Mouse (Mus musculus): ENCODE results near the gene Dock2.

Gene Dock2

DNA sequence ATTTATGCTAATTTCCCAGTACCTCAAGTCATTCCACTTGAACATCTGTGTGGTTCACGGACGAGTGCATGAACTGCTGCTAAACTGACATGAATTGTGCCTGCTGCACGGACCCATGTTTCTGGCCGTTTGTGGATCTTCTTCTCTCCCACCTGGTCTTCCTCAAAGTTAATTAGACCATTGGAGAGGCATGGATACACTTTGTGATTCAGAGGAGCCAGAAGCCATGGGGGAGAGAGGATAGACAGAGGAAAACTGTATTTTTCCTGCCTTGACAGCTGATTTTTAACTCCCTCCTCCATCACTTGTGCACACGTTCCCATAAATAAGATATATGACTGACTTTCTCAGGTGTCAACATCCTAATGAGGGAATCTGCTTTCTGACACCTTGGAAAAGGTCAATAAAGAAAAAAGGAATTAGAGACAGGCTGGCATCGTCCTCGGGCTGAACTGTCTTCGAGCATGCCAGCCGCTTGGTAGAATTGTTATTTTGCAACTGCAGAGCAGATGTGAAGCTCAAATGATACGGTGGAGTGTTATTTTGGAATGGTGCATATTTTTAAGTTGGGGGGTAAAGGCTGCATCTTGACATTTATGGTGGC lies 434.1 kb downstream of the Dock2 start:
- no peak for DNase-seq (ENCODE audit: low spot score in 2 of 2)

GRCm38 (mm10) chr11:34348287-34348918 lies 435.3 kb downstream of the Dock2 start:
- DNase-seq (ENCODE audit: low spot score in 2 of 2), result peak in 1 of 2 experiments; percentile 2

GRCm38 (mm10) chr11:34344310-34344709 lies 439.4 kb downstream of the Dock2 start:
- no peak for DNase-seq (ENCODE audit: low spot score in 2 of 2)

GRCm38 (mm10) chr11:34343742-34344307 lies 439.9 kb downstream of the Dock2 start:
- no peak for DNase-seq (ENCODE audit: low spot score in 2 of 2)

- no peak for DNase-seq (ENCODE audit: low spot score in 2 of 2)
Measured at GRCm38 (mm10) chr11:34339693-34340092, 444.0 kb downstream of the Dock2 start.

DNA sequence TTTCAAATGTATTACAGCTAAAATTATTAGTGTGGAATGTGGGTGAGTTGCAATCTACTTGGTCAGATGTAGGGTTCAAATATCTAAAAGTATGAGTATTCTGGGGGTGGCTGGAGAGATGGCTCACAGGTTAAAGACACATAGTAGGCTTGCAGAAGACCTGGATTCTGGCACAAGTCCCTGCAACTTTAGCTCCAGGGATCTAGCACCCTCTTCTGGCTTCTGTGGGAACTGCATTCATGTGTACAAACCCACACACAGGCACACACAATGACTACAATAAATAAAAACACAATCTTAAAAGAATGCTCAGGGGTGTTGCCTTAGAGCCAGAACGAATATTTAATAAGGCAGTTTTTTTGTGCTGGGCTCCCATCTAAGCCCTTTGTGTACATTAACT lies 445.8 kb downstream of the Dock2 start:
- no peak for DNase-seq (ENCODE audit: low spot score in 2 of 2)

GRCm38 (mm10) chr11:34332344-34333031 lies 451.2 kb downstream of the Dock2 start:
- DNase-seq (ENCODE audit: low spot score in 2 of 2), result no peak

GRCm38 (mm10) chr11:34323664-34324063 lies 460.0 kb downstream of the Dock2 start:
- no peak for DNase-seq (ENCODE audit: low spot score in 2 of 2)

- no peak for DNase-seq (ENCODE audit: low spot score in 2 of 2)
Measured at GRCm38 (mm10) chr11:34319282-34319681, 464.4 kb downstream of the Dock2 start.

GRCm38 (mm10) chr11:34317001-34317400 lies 466.7 kb downstream of the Dock2 start:
- no peak for DNase-seq (ENCODE audit: low spot score in 2 of 2)

- DNase-seq (ENCODE audit: low spot score in 2 of 2), result no peak
Measured at GRCm38 (mm10) chr11:34316176-34316575, 467.5 kb downstream of the Dock2 start.

- no peak for DNase-seq (ENCODE audit: low spot score in 2 of 2)
Measured at GRCm38 (mm10) chr11:34315383-34315782, 468.3 kb downstream of the Dock2 start.

GRCm38 (mm10) chr11:34314534-34315379 lies 468.9 kb downstream of the Dock2 start, which contains the start of gene Fam196b:
TSS of gene Fam196b (plus strand) at chr11:34314822.
- DNase-seq (ENCODE audit: low spot score in 2 of 2), result no peak

- DNase-seq (ENCODE audit: low spot score in 2 of 2), result no peak
Measured at GRCm38 (mm10) chr11:34312208-34312607, 471.5 kb downstream of the Dock2 start.

GRCm38 (mm10) chr11:34311717-34312116 lies 472.0 kb downstream of the Dock2 start:
- DNase-seq (ENCODE audit: low spot score in 2 of 2), result no peak

DNA sequence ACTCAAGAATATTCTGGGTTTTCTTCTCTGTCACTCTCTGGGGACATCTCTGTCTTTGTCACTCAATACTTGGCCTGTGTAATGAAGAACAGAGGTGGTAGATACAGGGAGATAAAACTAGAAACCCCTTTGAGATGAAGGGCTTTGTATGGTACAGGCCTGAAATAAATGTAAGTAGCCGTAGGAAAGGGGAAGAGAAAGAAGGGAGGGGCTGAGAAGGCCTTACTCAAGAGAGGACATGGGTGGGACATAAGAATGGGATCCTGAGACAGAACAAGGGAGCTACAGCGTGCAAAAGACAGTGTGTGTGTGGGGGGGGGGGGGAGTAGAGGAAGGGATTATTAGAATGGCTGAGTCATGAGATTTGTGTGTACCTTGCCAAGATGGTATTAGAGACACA lies 474.3 kb downstream of the Dock2 start:
- no peak for DNase-seq (ENCODE audit: low spot score in 2 of 2)

DNA sequence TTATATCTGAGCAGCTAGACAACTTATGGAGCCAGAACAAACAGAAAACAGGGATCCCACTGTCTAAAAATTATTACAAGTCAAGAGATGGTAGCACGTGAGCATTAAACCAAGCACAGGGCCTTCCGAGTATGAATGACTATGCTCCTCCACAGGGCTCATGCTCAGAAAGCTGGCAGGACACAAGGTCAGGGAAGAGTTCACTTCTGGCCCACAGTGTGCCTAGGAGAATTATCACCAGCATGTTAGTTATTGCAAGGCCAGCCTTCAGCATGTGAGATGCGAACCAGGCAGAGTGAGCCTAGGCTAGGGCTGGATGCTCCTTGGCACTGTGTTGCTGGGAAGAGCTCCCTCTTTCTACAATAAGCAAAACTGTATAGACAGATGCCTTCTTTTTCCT lies 475.0 kb downstream of the Dock2 start:
- no peak for DNase-seq (ENCODE audit: low spot score in 2 of 2)

DNA sequence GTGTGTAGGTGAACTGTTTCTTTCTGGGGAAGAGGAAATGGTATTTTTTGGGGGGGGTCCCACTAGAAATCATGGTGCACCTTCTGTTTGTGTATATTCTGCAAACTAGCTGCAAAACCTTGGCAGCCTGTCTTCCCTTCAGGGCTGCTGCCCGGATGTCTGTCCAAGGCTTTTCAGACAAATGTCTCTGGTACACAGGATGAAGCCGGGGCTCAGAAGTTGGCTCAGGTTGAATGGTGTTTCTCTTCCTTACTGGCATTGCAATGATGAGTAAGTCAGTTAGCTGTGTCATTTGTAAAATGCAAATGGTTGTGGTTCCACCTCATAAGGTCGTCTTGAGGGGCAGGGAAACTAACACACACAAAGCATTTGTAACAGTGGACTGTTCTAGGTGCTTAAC lies 477.5 kb downstream of the Dock2 start:
- no peak for DNase-seq (ENCODE audit: low spot score in 2 of 2)

GRCm38 (mm10) chr11:34300064-34300463 lies 483.6 kb downstream of the Dock2 start:
- no peak for DNase-seq (ENCODE audit: low spot score in 2 of 2)

DNA sequence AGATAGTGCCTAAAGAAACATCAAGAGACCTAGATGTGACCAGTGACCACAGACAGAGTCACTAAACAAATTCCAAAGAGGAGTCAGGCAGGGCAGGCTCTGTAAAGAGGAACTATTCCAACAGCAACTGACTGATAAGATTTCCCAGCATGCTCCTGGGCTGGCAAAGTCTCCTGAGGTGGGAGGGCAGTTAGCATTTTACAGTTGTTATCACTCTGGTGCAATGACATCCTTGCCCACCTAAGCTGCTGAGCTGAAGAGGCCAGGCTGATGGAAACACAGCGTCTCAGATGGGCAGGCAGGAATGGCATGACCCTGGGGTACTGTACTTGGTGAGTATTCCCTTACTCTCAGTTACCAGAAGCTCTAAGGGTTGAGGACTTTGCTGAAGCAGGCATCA lies 484.1 kb downstream of the Dock2 start:
- no peak for DNase-seq (ENCODE audit: low spot score in 2 of 2)

DNA sequence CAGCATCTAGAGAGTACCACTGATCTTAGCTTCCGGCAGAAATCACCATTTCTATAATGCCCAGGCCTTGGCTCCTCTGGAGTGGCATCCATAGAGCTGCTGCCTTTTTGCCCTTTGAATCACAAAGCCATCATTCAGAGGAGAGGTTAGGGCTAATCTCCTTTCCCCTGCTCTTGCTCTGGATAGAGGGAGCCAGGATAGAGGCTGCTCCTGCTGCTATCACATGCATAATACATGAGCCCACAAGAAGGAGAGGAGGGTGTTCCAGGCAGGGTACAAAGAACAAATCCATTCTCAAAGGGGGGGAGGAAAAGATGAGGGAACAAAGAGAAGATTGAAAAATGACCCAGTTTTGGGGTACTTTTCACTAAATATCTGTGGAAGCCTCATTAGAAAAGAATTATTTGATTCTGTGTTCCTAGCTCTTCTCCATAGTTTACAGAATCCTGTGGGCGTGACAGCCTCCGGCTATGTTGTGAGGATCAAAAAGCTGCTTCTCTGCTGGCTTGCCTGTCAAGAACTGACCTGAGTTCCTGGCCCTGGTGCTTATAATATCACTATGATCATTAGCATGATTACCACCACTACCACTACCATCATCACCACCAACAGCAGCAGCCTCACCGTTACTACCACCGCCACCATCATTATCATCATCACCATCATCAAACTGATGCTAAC lies 485.9 kb downstream of the Dock2 start:
- no peak for DNase-seq (ENCODE audit: low spot score in 2 of 2)
